Mouse (Mus musculus): Measurements from ENCODE around the gene Bola3. TPM values are rescaled to one million over a fixed set of nuclear protein-coding genes. Genes with fewer than 3 reads are reported as not detected.

Bola3 gene
- polyA plus RNA-seq, 1 experiment from 2014 or later: 93.2 TPM

- no peak for DNase-seq (ENCODE audit: low spot score)
- no peak overlapping the region for H3K27ac ChIP-seq (ENCODE audit: low read depth, low read length)
- no peaks in the 10 kb centered on the region for H3K4me1 ChIP-seq (ENCODE audit: control insufficient read depth, insufficient read depth, low read length)
- H3K9ac ChIP-seq (ENCODE audit: low read length): no peak overlapping the region
- H3K4me3 ChIP-seq (ENCODE audit: low read depth, low read length): no peak overlapping the region
- H3K9me3 ChIP-seq (replicated peaks; ENCODE audit: control insufficient read depth, low read length): no peaks in the 10 kb centered on the region
- ATAC-seq: no peak
- H3K4me2 ChIP-seq (ENCODE audit: low read length): no peak overlapping the region
- 87% methylated on average over 3 of the region's 3 CpGs for WGBS
- H3K36me3 ChIP-seq (ENCODE audit: control insufficient read depth, insufficient read depth, low read length): peaks cover 99% of the 10 kb centered on the region
- no peaks in the 10 kb centered on the region for H3K27me3 ChIP-seq (replicated peaks; ENCODE audit: control insufficient read depth, insufficient read depth, low read length)
Observed at GRCm38 (mm10) chr6:83371350-83371749, 22.4 kb downstream of the Bola3 start.

GRCm38 (mm10) chr6:83373704-83374300 lies 24.9 kb downstream of the Bola3 start:
- no peak overlapping the region for H3K4me2 ChIP-seq (ENCODE audit: low read length)
- H3K27me3 ChIP-seq (replicated peaks; ENCODE audit: control insufficient read depth, insufficient read depth, low read length): no peaks in the 10 kb centered on the region
- no peak overlapping the region for H3K9ac ChIP-seq (ENCODE audit: low read length)
- no peaks in the 10 kb centered on the region for H3K9me3 ChIP-seq (replicated peaks; ENCODE audit: control insufficient read depth, low read length)
- H3K27ac ChIP-seq (ENCODE audit: low read depth, low read length): no peak overlapping the region
- no peak overlapping the region for H3K4me3 ChIP-seq (ENCODE audit: low read depth, low read length)
- H3K4me1 ChIP-seq (ENCODE audit: control insufficient read depth, insufficient read depth, low read length): no peaks in the 10 kb centered on the region
- peaks cover 100% of the 10 kb centered on the region for H3K36me3 ChIP-seq (ENCODE audit: control insufficient read depth, insufficient read depth, low read length)
- DNase-seq (ENCODE audit: low spot score) (no peak), ATAC-seq (no peak)
- WGBS: 83% methylated on average over 9 of the region's 9 CpGs

GRCm38 (mm10) chr6:83381510-83382491 lies 32.9 kb downstream of the Bola3 start:
- no peak overlapping the region for H3K4me3 ChIP-seq (ENCODE audit: low read depth, low read length)
- no peak for ATAC-seq
- H3K9ac ChIP-seq (ENCODE audit: low read length): no peak overlapping the region
- H3K27ac ChIP-seq (ENCODE audit: low read depth, low read length): no peak overlapping the region
- no peak for DNase-seq (ENCODE audit: low spot score)
- H3K4me1 ChIP-seq (ENCODE audit: control insufficient read depth, insufficient read depth, low read length): no peaks in the 10 kb centered on the region
- no peaks in the 10 kb centered on the region for H3K27me3 ChIP-seq (replicated peaks; ENCODE audit: control insufficient read depth, insufficient read depth, low read length)
- WGBS: 88% methylated on average over 10 of the region's 10 CpGs
- H3K9me3 ChIP-seq (replicated peaks; ENCODE audit: control insufficient read depth, low read length): no peaks in the 10 kb centered on the region
- peaks cover 80% of the 10 kb centered on the region for H3K36me3 ChIP-seq (ENCODE audit: control insufficient read depth, insufficient read depth, low read length)
- no peak overlapping the region for H3K4me2 ChIP-seq (ENCODE audit: low read length)

- Histone ChIP-seq H3K4me1 (ENCODE audit: control insufficient read depth, insufficient read depth, low read length) (no peaks in the 10 kb centered on the region), H3K4me2 (ENCODE audit: low read length) (no peak overlapping the region), H3K4me3 (ENCODE audit: low read depth, low read length) (no peak overlapping the region), H3K9me3 (replicated peaks; ENCODE audit: control insufficient read depth, low read length) (no peaks in the 10 kb centered on the region), H3K27ac (ENCODE audit: low read depth, low read length) (no peak overlapping the region), H3K9ac (ENCODE audit: low read length) (no peak overlapping the region), H3K36me3 (ENCODE audit: control insufficient read depth, insufficient read depth, low read length) (peaks cover 42% of the 10 kb centered on the region), H3K27me3 (replicated peaks; ENCODE audit: control insufficient read depth, insufficient read depth, low read length) (no peaks in the 10 kb centered on the region)
- no peak for ATAC-seq
- DNase-seq (ENCODE audit: low spot score): no peak
- 91% methylated on average over 9 of the region's 9 CpGs for WGBS
Observed at GRCm38 (mm10) chr6:83385569-83386090, 36.7 kb downstream of the Bola3 start.

GRCm38 (mm10) chr6:83392166-83392780 lies 43.3 kb downstream of the Bola3 start:
- ATAC-seq: no peak
- Histone ChIP-seq H3K27me3 (replicated peaks; ENCODE audit: control insufficient read depth, insufficient read depth, low read length) (no peaks in the 10 kb centered on the region), H3K4me1 (ENCODE audit: control insufficient read depth, insufficient read depth, low read length) (peaks cover 4% of the 10 kb centered on the region; the same call in 1 of the 2 replicates), H3K9ac (ENCODE audit: low read length) (no peak overlapping the region), H3K27ac (ENCODE audit: low read depth, low read length) (no peak overlapping the region), H3K36me3 (ENCODE audit: control insufficient read depth, insufficient read depth, low read length) (peaks cover 49% of the 10 kb centered on the region), H3K4me2 (ENCODE audit: low read length) (no peak overlapping the region), H3K4me3 (ENCODE audit: low read depth, low read length) (no peak overlapping the region), H3K9me3 (replicated peaks; ENCODE audit: control insufficient read depth, low read length) (no peaks in the 10 kb centered on the region)
- 82% methylated on average over 8 of the region's 8 CpGs for WGBS
- peak; percentile 65 for DNase-seq (ENCODE audit: low spot score)

GRCm38 (mm10) chr6:83394122-83394521 lies 45.2 kb downstream of the Bola3 start:
- H3K4me3 ChIP-seq (ENCODE audit: low read depth, low read length): no peak overlapping the region
- no peaks in the 10 kb centered on the region for H3K9me3 ChIP-seq (replicated peaks; ENCODE audit: control insufficient read depth, low read length)
- H3K36me3 ChIP-seq (ENCODE audit: control insufficient read depth, insufficient read depth, low read length): peaks cover 63% of the 10 kb centered on the region
- H3K9ac ChIP-seq (ENCODE audit: low read length): no peak overlapping the region
- no peak overlapping the region for H3K4me2 ChIP-seq (ENCODE audit: low read length)
- DNase-seq (ENCODE audit: low spot score) (no peak), ATAC-seq (no peak)
- WGBS: 95% methylated on average over 4 of the region's 4 CpGs
- H3K27ac ChIP-seq (ENCODE audit: low read depth, low read length): no peak overlapping the region
- H3K27me3 ChIP-seq (replicated peaks; ENCODE audit: control insufficient read depth, insufficient read depth, low read length): no peaks in the 10 kb centered on the region
- peaks cover 4% of the 10 kb centered on the region; the same call in 1 of the 2 replicates for H3K4me1 ChIP-seq (ENCODE audit: control insufficient read depth, insufficient read depth, low read length)

- Histone ChIP-seq H3K27me3 (replicated peaks; ENCODE audit: control insufficient read depth, insufficient read depth, low read length) (no peaks in the 10 kb centered on the region), H3K27ac (ENCODE audit: low read depth, low read length) (no peak overlapping the region), H3K9me3 (replicated peaks; ENCODE audit: control insufficient read depth, low read length) (no peaks in the 10 kb centered on the region), H3K4me1 (ENCODE audit: control insufficient read depth, insufficient read depth, low read length) (peaks cover 4% of the 10 kb centered on the region; the same call in 1 of the 2 replicates), H3K9ac (ENCODE audit: low read length) (no peak overlapping the region), H3K36me3 (ENCODE audit: control insufficient read depth, insufficient read depth, low read length) (peaks cover 76% of the 10 kb centered on the region), H3K4me2 (ENCODE audit: low read length) (no peak overlapping the region), H3K4me3 (ENCODE audit: low read depth, low read length) (no peak overlapping the region)
- 93% methylated on average over 15 of the region's 15 CpGs for WGBS
- DNase-seq (ENCODE audit: low spot score) (no peak), ATAC-seq (no peak)
Observed at GRCm38 (mm10) chr6:83395544-83396229, 46.7 kb downstream of the Bola3 start.

- 85% methylated on average over 2 of the region's 2 CpGs for WGBS
- Histone ChIP-seq H3K36me3 (ENCODE audit: control insufficient read depth, insufficient read depth, low read length) (peaks cover 79% of the 10 kb centered on the region), H3K9ac (ENCODE audit: low read length) (no peak overlapping the region), H3K9me3 (replicated peaks; ENCODE audit: control insufficient read depth, low read length) (no peaks in the 10 kb centered on the region), H3K4me3 (ENCODE audit: low read depth, low read length) (no peak overlapping the region), H3K4me2 (ENCODE audit: low read length) (no peak overlapping the region), H3K4me1 (ENCODE audit: control insufficient read depth, insufficient read depth, low read length) (peaks cover 4% of the 10 kb centered on the region; the same call in 1 of the 2 replicates), H3K27ac (ENCODE audit: low read depth, low read length) (no peak overlapping the region), H3K27me3 (replicated peaks; ENCODE audit: control insufficient read depth, insufficient read depth, low read length) (no peaks in the 10 kb centered on the region)
- ATAC-seq (no peak), DNase-seq (ENCODE audit: low spot score) (no peak)
Observed at GRCm38 (mm10) chr6:83396711-83397110, 47.8 kb downstream of the Bola3 start.

Data from forebrain, embryonic 14.5 days (tissue).